Mouse (Mus musculus) brain, adult 2 months (tissue): ENCODE data around the gene Gm20547.
"Not testable (repeated sequence)": the region's sequence is repeated elsewhere in the genome, so short reads cannot be mapped to it uniquely, and the experiment has no call there.

Experiments
- DNase-seq: peaks from one replicate; pipeline ENCODE4 v3.0.0; 2011; ENCODE audit warnings: low read depth, low spot score

Gm20547 gene

GRCm38 (mm10) chr17:34881683-34882310 is at the start of gene Gm20547:
TSS of gene Gm20547 (minus strand) at chr17:34882042.
- no peak for DNase-seq

GRCm38 (mm10) chr17:34931061-34931734 is 49.4 kb upstream of the Gm20547 start, which contains the start of gene Neu1:
TSS of gene Neu1 (plus strand) at chr17:34931253.
- DNase-seq: peak; percentile 99

GRCm38 (mm10) chr17:34928841-34929240 is 47.0 kb upstream of the Gm20547 start:
- no peak for DNase-seq

- DNase-seq: peak; percentile 64
Measured at GRCm38 (mm10) chr17:34927306-34928019, 45.6 kb upstream of the Gm20547 start.

- DNase-seq: no peak
Measured at GRCm38 (mm10) chr17:34924258-34924657, 42.4 kb upstream of the Gm20547 start.

GRCm38 (mm10) chr17:34922939-34923338 is 41.1 kb upstream of the Gm20547 start:
- DNase-seq: no peak

- no peak for DNase-seq
Measured at GRCm38 (mm10) chr17:34917188-34917587, 35.3 kb upstream of the Gm20547 start.

GRCm38 (mm10) chr17:34916316-34916715 is 34.5 kb upstream of the Gm20547 start:
- no peak for DNase-seq

GRCm38 (mm10) chr17:34915410-34915831 is 33.6 kb upstream of the Gm20547 start:
- no peak for DNase-seq

- DNase-seq: no peak
Measured at GRCm38 (mm10) chr17:34913930-34914665, 32.3 kb upstream of the Gm20547 start, which contains the start of gene Slc44a4. TSS of gene Slc44a4 (plus strand) at chr17:34914466.

GRCm38 (mm10) chr17:34911945-34912351 is 30.1 kb upstream of the Gm20547 start:
- DNase-seq: peak; percentile 83

GRCm38 (mm10) chr17:34910982-34911381 is 29.1 kb upstream of the Gm20547 start:
- no peak for DNase-seq

- DNase-seq: no peak
Measured at GRCm38 (mm10) chr17:34902895-34903294, 21.1 kb upstream of the Gm20547 start.

GRCm38 (mm10) chr17:34901948-34902347 is 20.1 kb upstream of the Gm20547 start:
- DNase-seq: not testable (repeated sequence)

- DNase-seq: not testable (repeated sequence)
Measured at GRCm38 (mm10) chr17:34900826-34901225, 19.0 kb upstream of the Gm20547 start.

- DNase-seq: no peak
Measured at GRCm38 (mm10) chr17:34899890-34900243, 18.0 kb upstream of the Gm20547 start.

- DNase-seq: peak; percentile 23
Measured at GRCm38 (mm10) chr17:34899053-34899889, 17.4 kb upstream of the Gm20547 start.

GRCm38 (mm10) chr17:34898706-34899052 is 16.8 kb upstream of the Gm20547 start:
- DNase-seq: no peak

GRCm38 (mm10) chr17:34898160-34898586 is 16.3 kb upstream of the Gm20547 start, which contains the start of the genes C2 and Ehmt2:
TSS of gene C2 (minus strand) at chr17:34898265.
TSS of gene Ehmt2 (plus strand) at chr17:34898469.
- DNase-seq: peak; percentile 87

- peak; percentile 88 for DNase-seq
Measured at GRCm38 (mm10) chr17:34897373-34898159, 15.7 kb upstream of the Gm20547 start.
